Mouse (Mus musculus) liver, embryonic 15.5 days (tissue): ENCODE results near the gene Spem1. TPM values are rescaled to one million over a fixed set of nuclear protein-coding genes. Genes with fewer than 3 reads are reported as not detected.

Experiments used
- ATAC-seq: fragments of 200-750 bp; cut with Nextera tagmentation; 2 replicates; pipeline ENCODE4 v1.8.0; 2017; ENCODE audit warnings: moderate number of reproducible peaks, mild to moderate bottlenecking, moderate library complexity; ENCODE audit not compliant: insufficient read depth
- H3K27ac ChIP-seq: fragments of 300-500 bp; sonication (generic); replicated peaks from 2 replicates; pipeline ENCODE4 v1.5.1; 2015; ENCODE audit warnings: mild to moderate bottlenecking, inconsistent platforms
- H3K27me3 ChIP-seq: fragments of 300-500 bp; sonication (generic); 2 replicates; pipeline ENCODE4 v1.6.1; 2015; ENCODE audit warnings: mild to moderate bottlenecking, inconsistent platforms
- H3K36me3 ChIP-seq: fragments of 300-500 bp; sonication (generic); replicated peaks from 2 replicates; pipeline ENCODE4 v1.6.1; 2015; ENCODE audit warnings: moderate library complexity, mild to moderate bottlenecking, inconsistent platforms
- H3K4me1 ChIP-seq: fragments of 300-500 bp; sonication (generic); replicated peaks from 2 replicates; pipeline ENCODE4 v1.6.1; 2015; ENCODE audit warnings: inconsistent platforms
- H3K4me2 ChIP-seq: fragments of 300-500 bp; sonication (generic); 2 replicates; pipeline ENCODE4 v1.6.1; 2015; ENCODE audit warnings: moderate library complexity, mild to moderate bottlenecking, inconsistent platforms
- H3K4me3 ChIP-seq: fragments of 300-500 bp; sonication (generic); replicated peaks from 2 replicates; pipeline ENCODE4 v1.5.1; 2015; ENCODE audit warnings: mild to moderate bottlenecking, inconsistent platforms
- H3K9ac ChIP-seq: fragments of 300-500 bp; sonication (generic); 2 replicates; pipeline ENCODE4 v1.6.1; 2015; ENCODE audit warnings: moderate library complexity, mild to moderate bottlenecking, inconsistent platforms
- H3K9me3 ChIP-seq: fragments of 300-500 bp; sonication (generic); replicated peaks from 2 replicates; pipeline ENCODE4 v1.6.1; 2016; ENCODE audit warnings: inconsistent platforms
- WGBS: fragments of 180-500 bp; shearing (Covaris S2); methylation state at CpG from one replicate; pipeline ENCODE4 v1.1.7; 2015; ENCODE audit warnings: mixed read lengths; ENCODE audit not compliant: insufficient replicate concordance; 5-methylcytosine and 5-hydroxymethylcytosine counted together
- polyA plus RNA-seq: library from polyadenylated mRNA; unstranded; fragments of >200 nt; fragmentation: Nextera tagmentation; extraction: Ambion mirVana; gene quantifications from 2 replicates; pipeline ENCODE4 v1.2.1, GENCODE M21; 2015

Gene Spem1
- polyA plus RNA-seq, 1 experiment from 2014 or later: not detected

DNA sequence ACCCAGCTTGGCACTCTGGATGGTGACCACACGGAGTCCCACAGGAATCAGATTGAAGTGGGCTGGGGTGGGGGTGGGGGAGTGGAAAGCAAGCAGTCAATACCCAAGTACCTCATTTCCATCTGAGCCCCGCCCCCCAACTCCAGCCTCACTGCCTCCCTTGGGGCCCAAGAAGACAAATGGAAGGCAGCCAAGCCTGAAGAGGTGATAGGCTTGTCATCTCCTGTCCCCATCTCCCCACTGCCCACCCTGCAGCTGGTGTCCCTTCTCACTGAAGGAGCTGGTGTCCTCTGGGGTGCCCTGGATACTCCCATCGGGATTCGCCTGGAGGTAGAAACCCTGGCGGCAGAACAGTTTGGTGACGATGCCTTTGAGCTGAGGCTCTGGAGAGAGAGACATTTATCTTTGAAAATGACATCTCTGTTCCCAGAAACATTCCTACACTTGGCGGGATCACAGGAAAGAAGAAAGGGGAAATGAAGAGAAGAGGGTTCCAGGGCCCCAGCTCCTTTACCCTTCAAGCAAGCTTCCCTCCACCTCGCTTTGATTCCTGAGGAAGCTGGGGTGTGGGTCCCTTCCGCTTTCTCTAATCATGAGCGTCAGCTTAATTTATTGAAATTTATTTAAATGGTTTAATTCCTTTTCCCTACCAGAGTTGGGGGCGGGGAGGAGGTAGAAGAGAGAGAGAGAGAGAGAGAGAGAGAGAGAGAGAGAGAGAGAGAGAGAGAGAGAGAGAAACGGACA lies 22.4 kb downstream of the Spem1 start:
- no peak overlapping the region for H3K9ac ChIP-seq
- H3K36me3 ChIP-seq: no peaks in the 10 kb centered on the region
- no peak overlapping the region for H3K27ac ChIP-seq
- H3K4me2 ChIP-seq: peak overlapping the region; percentile 51; the same call in 1 of the 2 replicates
- H3K9me3 ChIP-seq: no peaks in the 10 kb centered on the region
- H3K27me3 ChIP-seq: peaks cover 92% of the 10 kb centered on the region
- no peak for ATAC-seq
- 34% methylated on average over 12 of the region's 12 CpGs for WGBS
- H3K4me3 ChIP-seq: no peak overlapping the region
- peaks cover 59% of the 10 kb centered on the region for H3K4me1 ChIP-seq

DNA sequence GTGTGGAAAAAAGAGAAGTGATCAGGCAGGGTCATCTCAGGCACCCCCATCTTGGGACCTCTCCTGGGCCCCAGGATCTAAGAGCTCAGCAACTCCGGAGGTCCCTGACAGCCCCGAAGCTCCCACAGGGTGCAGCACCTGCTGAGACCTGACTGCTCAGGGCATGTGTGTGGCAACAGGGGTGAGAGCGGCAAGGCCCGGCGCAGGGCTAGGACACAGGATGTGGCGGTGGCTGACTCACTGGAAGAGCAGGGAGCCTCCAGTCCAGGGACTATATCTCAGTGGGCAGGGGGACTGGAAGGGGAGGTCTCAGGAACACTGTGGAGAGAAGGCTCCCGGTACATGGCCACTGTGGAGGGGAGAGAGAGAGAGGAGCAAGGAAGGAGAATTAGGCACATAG lies 24.1 kb downstream of the Spem1 start:
- Histone ChIP-seq H3K27ac (no peak overlapping the region), H3K9ac (no peak overlapping the region), H3K4me2 (no peak overlapping the region), H3K9me3 (no peaks in the 10 kb centered on the region), H3K4me1 (peaks cover 42% of the 10 kb centered on the region), H3K36me3 (no peaks in the 10 kb centered on the region), H3K27me3 (peaks cover 90% of the 10 kb centered on the region), H3K4me3 (no peak overlapping the region)
- 72% methylated on average over 7 of the region's 7 CpGs for WGBS
- ATAC-seq: no peak

DNA sequence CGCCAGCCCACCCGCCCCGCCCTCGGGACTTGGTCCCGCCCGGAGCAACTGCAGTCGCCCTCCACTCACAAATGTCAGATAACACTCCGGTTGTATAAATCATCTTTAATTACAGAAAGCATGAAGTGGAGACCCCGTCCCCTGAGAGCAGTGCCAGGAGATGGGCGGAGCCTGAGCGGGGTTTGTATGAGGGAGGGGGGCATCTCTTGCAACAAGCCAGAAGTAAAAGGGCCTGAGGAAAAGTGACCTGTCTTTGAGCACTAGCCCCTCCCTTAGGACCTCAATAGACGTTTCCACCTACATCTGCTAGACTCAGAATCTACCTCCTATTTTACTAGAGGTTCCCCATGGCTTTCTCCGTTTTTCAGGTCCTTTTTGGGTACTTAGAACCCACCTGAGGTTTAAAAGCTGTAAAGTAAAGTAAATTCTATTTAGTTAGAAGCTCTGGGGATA lies 26.0 kb downstream of the Spem1 start:
- Histone ChIP-seq H3K4me3 (peak overlapping the region; percentile 58), H3K27ac (no peak overlapping the region; the same call in 1 of the 2 replicates), H3K4me1 (peaks cover 25% of the 10 kb centered on the region), H3K9me3 (no peaks in the 10 kb centered on the region), H3K4me2 (peak overlapping the region; percentile 94), H3K27me3 (peaks cover 85% of the 10 kb centered on the region), H3K9ac (peak overlapping the region; percentile 54), H3K36me3 (no peaks in the 10 kb centered on the region)
- ATAC-seq: no peak
- 4% methylated on average over 13 of the region's 13 CpGs for WGBS

DNA sequence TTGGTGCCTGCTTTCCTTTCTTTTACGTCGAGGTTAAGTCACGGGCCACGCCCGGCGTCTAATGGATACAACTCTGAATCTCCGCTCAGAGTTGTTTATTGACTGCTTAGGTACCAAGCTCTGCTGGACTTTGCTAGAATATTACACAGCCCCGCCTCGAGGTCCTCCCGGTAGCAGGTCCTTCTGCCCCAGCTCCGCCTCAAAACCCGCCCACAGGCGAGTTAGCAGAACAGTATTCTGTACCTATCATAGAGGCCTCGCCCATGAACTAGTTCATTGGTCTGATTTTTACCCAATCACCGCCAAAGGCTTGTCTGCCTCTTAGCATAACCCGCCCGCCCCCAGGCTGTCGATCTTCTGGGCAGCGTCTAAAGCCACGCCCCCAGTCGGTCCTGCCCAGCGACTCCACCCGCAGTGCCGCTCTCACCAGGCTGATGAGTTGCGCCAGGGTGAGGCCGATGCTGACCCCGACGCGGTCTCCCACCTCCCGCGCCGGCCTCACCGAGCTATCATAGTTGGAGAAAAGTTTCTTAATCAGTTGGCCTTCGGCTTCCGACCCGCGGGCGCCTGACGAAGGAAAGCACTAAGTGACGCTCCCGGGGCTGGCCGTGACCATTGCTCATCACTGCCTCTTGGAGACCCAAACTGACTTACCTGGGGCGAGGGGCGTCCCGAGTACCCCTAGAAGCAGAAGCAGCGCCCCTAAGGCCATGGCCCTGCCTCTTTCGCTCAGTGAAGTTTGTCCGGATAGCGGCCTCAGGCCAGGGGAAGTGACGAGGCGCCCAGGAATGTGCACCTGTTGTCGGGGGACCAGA lies 26.6 kb downstream of the Spem1 start, which contains the start of gene Chrnb1:
TSS of gene Chrnb1 (minus strand) at position 776 of the 815 bp plus-strand sequence.
- peak; percentile 99 for ATAC-seq
- Histone ChIP-seq H3K9ac (peak within 1 kb of the TSS; percentile 54), H3K9me3 (no peaks in the 10 kb centered on the region), H3K27me3 (peaks cover 79% of the 10 kb centered on the region), H3K27ac (peak within 1 kb of the TSS; percentile 35), H3K4me2 (peak within 1 kb of the TSS; percentile 94), H3K36me3 (no peaks in the 10 kb centered on the region), H3K4me3 (peak within 1 kb of the TSS; percentile 58), H3K4me1 (peaks cover 19% of the 10 kb centered on the region)
- WGBS: under 1% methylated on average over 52 of the region's 52 CpGs

DNA sequence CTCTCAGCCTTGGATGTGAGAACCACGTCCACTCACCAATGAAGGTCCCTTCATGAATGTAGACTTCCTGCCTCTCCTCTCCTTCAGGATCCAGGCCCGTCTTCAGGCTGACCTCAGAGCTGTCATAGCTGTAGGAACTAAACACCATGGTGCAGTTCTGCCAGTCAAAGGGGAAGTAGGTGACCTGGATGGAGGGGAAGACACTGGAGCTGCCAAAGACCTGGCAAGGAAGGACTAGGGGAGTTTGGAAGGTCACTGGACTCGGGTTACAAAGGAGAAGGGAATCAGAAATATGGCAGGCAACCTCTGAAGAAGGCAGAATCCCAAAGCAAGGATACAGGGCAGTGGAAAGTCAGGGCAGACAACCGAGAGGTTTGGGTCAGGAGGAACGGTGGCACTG lies 28.6 kb downstream of the Spem1 start:
- ATAC-seq: no peak
- H3K36me3 ChIP-seq: no peaks in the 10 kb centered on the region
- WGBS: 36% methylated on average over 5 of the region's 5 CpGs
- no peaks in the 10 kb centered on the region for H3K9me3 ChIP-seq
- H3K9ac ChIP-seq: no peak overlapping the region
- H3K4me1 ChIP-seq: peaks cover 14% of the 10 kb centered on the region
- no peak overlapping the region for H3K4me2 ChIP-seq
- H3K4me3 ChIP-seq: no peak overlapping the region
- H3K27me3 ChIP-seq: peaks cover 70% of the 10 kb centered on the region
- no peak overlapping the region for H3K27ac ChIP-seq

DNA sequence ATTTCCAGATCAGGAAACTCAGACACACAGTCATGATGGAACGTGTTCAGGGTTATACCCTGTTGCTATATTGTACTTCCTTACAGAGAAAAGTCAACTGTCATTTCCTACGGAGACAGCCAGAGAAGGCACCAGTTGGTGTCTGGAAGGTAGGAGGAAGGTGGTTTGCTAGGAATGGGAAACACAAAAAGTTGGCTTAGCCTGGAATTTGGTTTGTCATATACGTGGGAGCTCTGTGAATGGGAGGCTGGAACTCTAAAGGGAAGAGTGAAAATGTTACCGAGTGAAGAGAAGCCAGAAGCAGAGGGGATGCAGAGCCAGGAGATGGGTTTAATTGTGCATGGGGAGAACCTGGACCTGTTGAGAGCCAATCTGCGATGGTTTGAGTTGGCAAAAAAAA lies 30.6 kb downstream of the Spem1 start:
- 52% methylated on average over 5 of the region's 5 CpGs for WGBS
- Histone ChIP-seq H3K27ac (no peak overlapping the region), H3K27me3 (peaks cover 54% of the 10 kb centered on the region), H3K4me2 (no peak overlapping the region), H3K9ac (no peak overlapping the region), H3K4me3 (no peak overlapping the region), H3K9me3 (no peaks in the 10 kb centered on the region), H3K4me1 (peaks cover 17% of the 10 kb centered on the region), H3K36me3 (no peaks in the 10 kb centered on the region)
- no peak for ATAC-seq

DNA sequence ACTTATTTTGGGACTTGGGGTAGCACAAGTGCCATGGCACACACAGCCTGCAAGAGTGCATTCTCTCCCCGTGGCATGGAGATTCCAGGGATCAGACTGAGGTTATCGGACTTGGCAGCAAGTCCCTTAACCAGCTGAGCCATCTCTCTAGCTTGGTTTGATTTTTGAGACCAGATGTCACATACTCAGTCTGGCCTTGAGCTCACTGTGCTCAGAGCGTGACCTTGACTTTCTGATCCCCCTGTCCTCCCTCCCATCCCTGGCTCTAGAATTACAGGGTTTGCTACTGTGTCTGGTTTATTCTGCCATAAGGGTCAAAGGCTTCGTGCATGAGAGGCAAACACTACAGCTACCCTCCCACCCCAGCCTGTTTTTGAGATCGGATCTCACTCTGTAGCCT lies 32.5 kb downstream of the Spem1 start:
- Histone ChIP-seq H3K27ac (no peak overlapping the region), H3K4me1 (peaks cover 12% of the 10 kb centered on the region), H3K4me2 (no peak overlapping the region), H3K36me3 (no peaks in the 10 kb centered on the region), H3K27me3 (peaks cover 43% of the 10 kb centered on the region), H3K9me3 (no peaks in the 10 kb centered on the region), H3K9ac (no peak overlapping the region), H3K4me3 (no peak overlapping the region)
- ATAC-seq: 0 out of 2 replicates have a peak, but pooled peaks have one; percentile 10
- WGBS: 51% methylated on average over 5 of the region's 5 CpGs

DNA sequence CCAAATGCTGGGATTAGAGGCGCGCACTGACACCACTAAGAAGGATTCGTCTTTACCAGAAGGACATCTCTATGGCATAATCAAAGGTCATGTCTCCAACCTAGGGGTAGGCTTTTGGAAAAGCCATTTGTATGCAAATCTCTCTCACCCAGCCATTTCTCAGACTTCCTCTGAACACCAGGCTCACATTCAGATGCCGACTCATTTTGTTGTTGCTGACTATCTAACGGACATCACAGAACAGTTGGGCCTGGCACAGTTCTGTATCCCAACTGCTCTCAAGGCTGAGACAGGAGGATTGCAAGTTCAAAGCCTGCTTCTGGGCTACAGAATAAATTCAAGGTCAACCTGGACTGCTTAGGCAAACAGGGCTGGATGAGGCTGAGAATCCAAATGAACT lies 34.7 kb downstream of the Spem1 start:
- Histone ChIP-seq H3K9ac (no peak overlapping the region), H3K27me3 (peaks cover 28% of the 10 kb centered on the region)

DNA sequence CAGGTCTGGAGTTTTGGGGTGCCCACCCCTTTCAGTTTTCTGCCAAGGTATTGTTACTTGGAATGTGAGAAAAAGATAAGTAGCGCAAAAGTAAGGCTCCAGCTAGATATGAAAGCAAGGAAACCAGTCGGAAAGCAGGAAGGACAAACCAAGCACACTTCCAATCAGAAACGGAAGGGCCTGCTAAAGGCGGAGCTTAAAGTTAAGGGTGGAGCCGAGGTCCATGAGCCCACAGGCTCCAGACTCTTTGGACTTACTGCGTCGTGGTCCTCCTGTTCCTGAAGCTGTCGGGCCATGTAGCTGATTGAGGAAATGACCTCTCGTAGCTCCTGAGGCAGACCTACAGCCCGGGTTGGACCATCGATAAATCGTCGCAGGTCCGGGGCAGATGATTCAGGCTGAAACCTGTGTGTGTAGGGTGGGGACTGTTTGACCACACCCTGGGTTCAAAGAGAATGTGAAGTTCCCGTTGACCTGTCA lies 37.1 kb downstream of the Spem1 start:
- Histone ChIP-seq H3K4me2 (peak overlapping the region; percentile 72), H3K9me3 (no peaks in the 10 kb centered on the region), H3K4me1 (peaks cover 15% of the 10 kb centered on the region), H3K4me3 (peak overlapping the region; percentile 54), H3K27me3 (peaks cover 39% of the 10 kb centered on the region), H3K36me3 (no peaks in the 10 kb centered on the region), H3K9ac (peak overlapping the region; percentile 42; the same call in 1 of the 2 replicates), H3K27ac (peak overlapping the region; percentile 51)
- WGBS: 12% methylated on average over 15 of the region's 15 CpGs
- peak; percentile 78 for ATAC-seq

More for the DNA sequence above, 34.7 kb downstream of the Spem1 start:
- Histone ChIP-seq H3K36me3 (no peaks in the 10 kb centered on the region), H3K4me2 (no peak overlapping the region), H3K4me1 (peaks cover 15% of the 10 kb centered on the region), H3K27ac (no peak overlapping the region), H3K9me3 (no peaks in the 10 kb centered on the region), H3K4me3 (no peak overlapping the region)
- no peak for ATAC-seq
- WGBS: 56% methylated on average over 5 of the region's 5 CpGs

DNA sequence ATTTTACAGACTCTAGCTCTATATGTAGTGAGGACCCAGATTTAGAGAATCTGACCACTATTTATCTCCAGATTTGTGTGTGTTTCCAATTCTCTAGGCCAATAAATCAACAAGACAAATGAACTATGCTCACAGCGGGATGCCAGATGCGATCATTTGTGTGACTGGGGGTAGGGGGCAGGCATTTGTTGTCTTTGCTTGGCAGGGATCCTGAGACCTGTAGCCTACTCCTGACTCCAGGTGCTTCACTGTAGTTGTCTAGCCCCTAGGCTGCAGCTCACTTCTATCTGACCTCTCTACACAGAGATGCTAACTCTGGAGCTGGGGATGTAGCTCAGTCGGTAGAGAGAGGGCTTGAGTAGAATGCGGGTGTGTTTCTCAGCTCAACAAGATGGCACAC lies 40.2 kb downstream of the Spem1 start:
- no peak overlapping the region for H3K4me2 ChIP-seq
- WGBS: 43% methylated on average over 4 of the region's 4 CpGs
- no peak overlapping the region for H3K9ac ChIP-seq
- peaks cover 61% of the 10 kb centered on the region for H3K27me3 ChIP-seq
- H3K27ac ChIP-seq: no peak overlapping the region
- H3K4me3 ChIP-seq: no peak overlapping the region
- peaks cover 13% of the 10 kb centered on the region for H3K4me1 ChIP-seq
- ATAC-seq: no peak
- no peaks in the 10 kb centered on the region for H3K36me3 ChIP-seq
- H3K9me3 ChIP-seq: no peaks in the 10 kb centered on the region

DNA sequence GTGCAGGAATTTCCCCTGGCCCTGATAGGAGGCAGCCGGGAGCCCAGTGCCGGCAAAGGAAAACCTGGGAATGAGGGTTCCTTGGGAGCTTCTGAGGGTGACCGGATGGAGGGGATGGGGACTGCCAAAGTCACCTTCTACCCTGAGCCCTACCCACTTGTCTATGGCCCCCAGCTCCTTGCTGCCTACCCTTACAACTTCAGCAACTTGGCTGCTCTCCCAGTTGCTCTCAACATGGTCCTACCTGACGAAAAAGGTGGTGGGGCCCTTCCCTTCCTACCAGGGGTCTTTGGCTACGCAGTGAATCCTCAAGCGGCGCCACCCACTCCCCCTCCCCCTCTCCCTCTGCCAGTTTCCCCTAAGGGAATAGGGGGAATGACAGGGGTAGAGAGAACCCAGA lies 43.0 kb downstream of the Spem1 start:
- no peak overlapping the region for H3K4me2 ChIP-seq
- no peaks in the 10 kb centered on the region for H3K9me3 ChIP-seq
- ATAC-seq: no peak
- H3K4me3 ChIP-seq: no peak overlapping the region
- H3K4me1 ChIP-seq: no peaks in the 10 kb centered on the region; the same call in 1 of the 2 replicates
- H3K27me3 ChIP-seq: peaks cover 62% of the 10 kb centered on the region
- H3K36me3 ChIP-seq: no peaks in the 10 kb centered on the region
- 65% methylated on average over 7 of the region's 7 CpGs for WGBS
- H3K9ac ChIP-seq: no peak overlapping the region
- no peak overlapping the region for H3K27ac ChIP-seq
